Mouse (Mus musculus) lung, postnatal 0 days (tissue): ENCODE results near the gene Sdk1.

Experiments used
- CTCF ChIP-seq: IDR thresholded peaks from 2 replicates; pipeline ENCODE4 v1.5.1; 2016; ENCODE audit warnings: antibody characterized with exemption, mild to moderate bottlenecking
- EP300 ChIP-seq: IDR thresholded peaks from 2 replicates; pipeline ENCODE4 v1.6.1; 2016; ENCODE audit warnings: antibody characterized with exemption, mild to moderate bottlenecking, control low read depth

- TF ChIP-seq CTCF (no peak), EP300 (no peak)
These were observed 1001.3 kb downstream of the Sdk1 start for GRCm38 (mm10) chr5:142242597-142242996.
